Mouse (Mus musculus) liver (tissue): Measurements from ENCODE around the gene Hist1h4b.

Experiments
- DNase-seq: peaks from one replicate; pipeline ENCODE4 v3.0.0-alpha.2; 2020; ENCODE audit warnings: mixed read lengths

Gene Hist1h4b

GRCm38 (mm10) chr13:23806422-23807052, 49.7 kb downstream of the Hist1h4b start, which contains the start of gene Slc17a2:
Gene Slc17a2 (plus strand): TSS chr13:23806993.
- DNase-seq, result no peak
